Mouse (Mus musculus): ENCODE measurements around the gene Ddx23. TPM values are rescaled to one million over a fixed set of nuclear protein-coding genes. Genes with fewer than 3 reads are reported as not detected.

Gene Ddx23
- polyA plus RNA-seq, 1 experiment from 2014 or later, result 16.4 TPM

- Histone ChIP-seq H3K27me3 (replicated peaks) (0 out of 2 replicates have a peak, but pooled peaks cover 2% of the 10 kb centered on the region), H3K4me3 (no peak overlapping the region), H3K4me1 (peaks cover 31% of the 10 kb centered on the region), H3K9me3 (no peaks in the 10 kb centered on the region), H3K27ac (no peak overlapping the region), H3K36me3 (no peaks in the 10 kb centered on the region), H3K9ac (no peak overlapping the region), H3K4me2 (replicated peaks) (no peak overlapping the region)
- 99% methylated on average over 3 of the region's 3 CpGs for WGBS
- ATAC-seq (ENCODE audit: low FRiP score, low read depth), result no peak
These were observed 50.5 kb downstream of the Ddx23 start for GRCm38 (mm10) chr15:98612229-98612628.

- Histone ChIP-seq H3K27me3 (replicated peaks) (no peaks in the 10 kb centered on the region), H3K4me3 (peak overlapping the region; percentile 80), H3K4me2 (replicated peaks) (peak overlapping the region; percentile 77), H3K4me1 (peaks cover 27% of the 10 kb centered on the region), H3K36me3 (no peaks in the 10 kb centered on the region), H3K27ac (0 out of 2 replicates have a peak overlapping the region, but pooled peaks have one; percentile 77), H3K9me3 (no peaks in the 10 kb centered on the region), H3K9ac (peak overlapping the region; percentile 86)
- peak; percentile 21; the same call in 1 of the 2 replicates for ATAC-seq (ENCODE audit: low FRiP score, low read depth)
- WGBS, result 4% methylated on average over 12 of the region's 12 CpGs
These were observed 52.5 kb downstream of the Ddx23 start for GRCm38 (mm10) chr15:98610131-98610633.

GRCm38 (mm10) chr15:98609331-98610130 is 53.2 kb downstream of the Ddx23 start, which contains the start of gene Adcy6:
Adcy6 (minus strand) TSS chr15:98610076.
- peak within 1 kb of the TSS; percentile 77 for H3K27ac ChIP-seq
- H3K9me3 ChIP-seq, result no peaks in the 10 kb centered on the region
- ATAC-seq (ENCODE audit: low FRiP score, low read depth), result peak; percentile 81
- H3K27me3 ChIP-seq (replicated peaks), result no peaks in the 10 kb centered on the region
- peak within 1 kb of the TSS; percentile 80 for H3K4me3 ChIP-seq
- H3K36me3 ChIP-seq, result peaks cover under 1% of the 10 kb centered on the region; the same call in 1 of the 2 replicates
- peak within 1 kb of the TSS; percentile 77 for H3K4me2 ChIP-seq (replicated peaks)
- peaks cover 27% of the 10 kb centered on the region for H3K4me1 ChIP-seq
- H3K9ac ChIP-seq, result peak within 1 kb of the TSS; percentile 86
- under 1% methylated on average over 69 of the region's 75 CpGs for whole genome bisulfite sequencing

- ATAC-seq (ENCODE audit: low FRiP score, low read depth), result peak; percentile 32; the same call in 1 of the 2 replicates
- Histone ChIP-seq H3K9ac (peak overlapping the region; percentile 86), H3K36me3 (peaks cover 8% of the 10 kb centered on the region), H3K27ac (peak overlapping the region; percentile 77; the same call in 1 of the 2 replicates), H3K27me3 (replicated peaks) (no peaks in the 10 kb centered on the region), H3K4me1 (peaks cover 29% of the 10 kb centered on the region), H3K9me3 (no peaks in the 10 kb centered on the region), H3K4me2 (replicated peaks) (peak overlapping the region; percentile 77), H3K4me3 (peak overlapping the region; percentile 80)
- WGBS, result 0% methylated on average over 12 of the region's 26 CpGs
These were observed 53.9 kb downstream of the Ddx23 start for GRCm38 (mm10) chr15:98608784-98609250.

GRCm38 (mm10) chr15:98608058-98608783 is 54.5 kb downstream of the Ddx23 start:
- H3K9ac ChIP-seq, result peak overlapping the region; percentile 86
- H3K9me3 ChIP-seq, result no peaks in the 10 kb centered on the region
- H3K4me1 ChIP-seq, result peaks cover 35% of the 10 kb centered on the region
- H3K27me3 ChIP-seq (replicated peaks), result no peaks in the 10 kb centered on the region
- 15% methylated on average over 10 of the region's 10 CpGs for WGBS
- peaks cover 14% of the 10 kb centered on the region for H3K36me3 ChIP-seq
- peak; percentile 34; the same call in 1 of the 2 replicates for ATAC-seq (ENCODE audit: low FRiP score, low read depth)
- H3K4me2 ChIP-seq (replicated peaks), result peak overlapping the region; percentile 77
- H3K27ac ChIP-seq, result no peak overlapping the region
- peak overlapping the region; percentile 80 for H3K4me3 ChIP-seq

GRCm38 (mm10) chr15:98607557-98607956 is 55.1 kb downstream of the Ddx23 start:
- no peak for ATAC-seq (ENCODE audit: low FRiP score, low read depth)
- Histone ChIP-seq H3K27ac (no peak overlapping the region), H3K9ac (peak overlapping the region; percentile 86; the same call in 1 of the 2 replicates), H3K4me2 (replicated peaks) (peak overlapping the region; percentile 77), H3K9me3 (no peaks in the 10 kb centered on the region), H3K27me3 (replicated peaks) (no peaks in the 10 kb centered on the region), H3K4me3 (peak overlapping the region; percentile 80; the same call in 1 of the 2 replicates), H3K4me1 (peaks cover 41% of the 10 kb centered on the region), H3K36me3 (peaks cover 20% of the 10 kb centered on the region)
- 40% methylated on average over 4 of the region's 4 CpGs for WGBS

- ATAC-seq (ENCODE audit: low FRiP score, low read depth), result no peak
- no peak overlapping the region for H3K27ac ChIP-seq
- H3K36me3 ChIP-seq, result peaks cover 25% of the 10 kb centered on the region
- H3K4me3 ChIP-seq, result no peak overlapping the region
- WGBS, result 78% methylated on average over 9 of the region's 9 CpGs
- H3K27me3 ChIP-seq (replicated peaks), result no peaks in the 10 kb centered on the region
- H3K4me2 ChIP-seq (replicated peaks), result peak overlapping the region; percentile 77
- no peaks in the 10 kb centered on the region for H3K9me3 ChIP-seq
- 0 out of 2 replicates have a peak overlapping the region, but pooled peaks have one; percentile 21 for H3K9ac ChIP-seq
- H3K4me1 ChIP-seq, result peaks cover 45% of the 10 kb centered on the region
These were observed 56.0 kb downstream of the Ddx23 start for GRCm38 (mm10) chr15:98606739-98607138.

- Histone ChIP-seq H3K4me1 (peaks cover 45% of the 10 kb centered on the region), H3K9me3 (no peaks in the 10 kb centered on the region)
These were observed 56.6 kb downstream of the Ddx23 start for GRCm38 (mm10) chr15:98606051-98606536.

GRCm38 (mm10) chr15:98604041-98604575 is 58.6 kb downstream of the Ddx23 start:
- Histone ChIP-seq H3K4me1 (peaks cover 39% of the 10 kb centered on the region), H3K27me3 (replicated peaks) (no peaks in the 10 kb centered on the region), H3K9ac (no peak overlapping the region), H3K9me3 (no peaks in the 10 kb centered on the region), H3K4me2 (replicated peaks) (no peak overlapping the region), H3K4me3 (no peak overlapping the region), H3K36me3 (peaks cover 44% of the 10 kb centered on the region), H3K27ac (no peak overlapping the region)
- ATAC-seq (ENCODE audit: low FRiP score, low read depth), result no peak
- 95% methylated on average over 24 of the region's 24 CpGs for WGBS

More at GRCm38 (mm10) chr15:98606051-98606536, 56.6 kb downstream of the Ddx23 start:
- 89% methylated on average over 12 of the region's 12 CpGs for WGBS
- no peak overlapping the region for H3K4me2 ChIP-seq (replicated peaks)
- H3K4me3 ChIP-seq, result no peak overlapping the region
- H3K27me3 ChIP-seq (replicated peaks), result no peaks in the 10 kb centered on the region
- H3K27ac ChIP-seq, result no peak overlapping the region
- peaks cover 29% of the 10 kb centered on the region for H3K36me3 ChIP-seq
- ATAC-seq (ENCODE audit: low FRiP score, low read depth), result no peak
- no peak overlapping the region for H3K9ac ChIP-seq

GRCm38 (mm10) chr15:98602921-98603458 is 59.7 kb downstream of the Ddx23 start:
- ATAC-seq (ENCODE audit: low FRiP score, low read depth), result no peak
- H3K4me1 ChIP-seq, result peaks cover 31% of the 10 kb centered on the region
- whole genome bisulfite sequencing, result 72% methylated on average over 4 of the region's 4 CpGs
- no peaks in the 10 kb centered on the region for H3K27me3 ChIP-seq (replicated peaks)
- H3K9me3 ChIP-seq, result no peaks in the 10 kb centered on the region
- H3K36me3 ChIP-seq, result peaks cover 55% of the 10 kb centered on the region
- H3K27ac ChIP-seq, result no peak overlapping the region
- H3K4me3 ChIP-seq, result no peak overlapping the region
- no peak overlapping the region for H3K4me2 ChIP-seq (replicated peaks)
- no peak overlapping the region for H3K9ac ChIP-seq

GRCm38 (mm10) chr15:98602191-98602881 is 60.4 kb downstream of the Ddx23 start:
- Histone ChIP-seq H3K4me3 (no peak overlapping the region), H3K4me2 (replicated peaks) (0 out of 2 replicates have a peak overlapping the region, but pooled peaks have one; percentile 8), H3K4me1 (peaks cover 25% of the 10 kb centered on the region), H3K9me3 (no peaks in the 10 kb centered on the region), H3K27me3 (replicated peaks) (no peaks in the 10 kb centered on the region), H3K36me3 (peaks cover 62% of the 10 kb centered on the region), H3K27ac (no peak overlapping the region), H3K9ac (no peak overlapping the region)
- 72% methylated on average over 13 of the region's 13 CpGs for WGBS
- ATAC-seq (ENCODE audit: low FRiP score, low read depth), result no peak

Data from neural tube, embryonic 12.5 days (tissue).